19 mouse cellular contexts compared by ENCODE assay signal in the genomic region with DNA sequence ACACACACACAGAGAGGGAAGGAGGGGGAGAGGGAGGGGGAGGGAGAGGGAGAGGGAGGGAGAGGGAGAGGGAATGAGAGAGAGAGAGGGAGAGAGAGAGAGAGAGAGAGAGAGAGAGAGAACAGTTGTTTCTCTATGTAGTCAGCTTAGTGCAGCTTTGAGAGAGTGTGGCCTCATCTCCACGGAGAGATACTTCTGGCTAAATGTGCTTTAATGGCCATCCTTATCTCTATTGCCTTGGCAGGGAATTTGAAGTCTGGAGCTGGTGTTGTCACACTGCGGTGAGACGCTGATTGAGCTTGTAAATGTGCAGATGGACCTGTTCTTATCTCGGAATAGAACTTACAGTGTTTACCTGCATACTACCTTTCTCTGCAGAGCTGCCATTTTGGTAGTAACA.
DNase-seq lines count a peak whose midpoint lies in the region; ATAC-seq lines count a peak whose summit lies in the region.
"Had no signal": no experiment of that assay in that cellular context is flagged by ENCODE, and none has a peak within 500 bp of the region (broad histone marks: within the 10 kb centered on the region; RNA-seq: fewer than 3 reads in every experiment).

No protein-coding gene starts in this region.

- peaks cover 5% of the 10 kb centered on the region; the same call in 1 of the 2 replicates for H3K27me3 ChIP-seq in heart, embryonic 13.5 days (replicated peaks)
- H3K27me3 ChIP-seq in heart, embryonic 10.5 days (ENCODE audit: insufficient read depth, poor library complexity, severe bottlenecking), result no peaks in the 10 kb centered on the region
- no peaks in the 10 kb centered on the region for H3K27me3 ChIP-seq in hindbrain, embryonic 10.5 days (ENCODE audit: insufficient read depth, poor library complexity, severe bottlenecking)
- H3K27me3 ChIP-seq in hindbrain, embryonic 16.5 days (replicated peaks; ENCODE audit: control insufficient read depth, insufficient read depth, low read length), result no peaks in the 10 kb centered on the region
- H3K27me3 ChIP-seq in neural tube, embryonic 13.5 days, result no peaks in the 10 kb centered on the region
- H3K27me3 ChIP-seq: CH12.LX; embryonic facial prominence, embryonic 12.5 days; forebrain, embryonic 15.5 days; hindbrain, embryonic 13.5 days had no signal

- H3K4me3 ChIP-seq in heart, embryonic 13.5 days, result no peak overlapping the region
- no peak overlapping the region; the same call in 1 of the 2 replicates for H3K4me3 ChIP-seq in heart, embryonic 10.5 days
- H3K4me3 ChIP-seq in hindbrain, embryonic 10.5 days, result no peak overlapping the region
- H3K4me3 ChIP-seq in hindbrain, embryonic 16.5 days (ENCODE audit: low read length), result no peak overlapping the region
- no peak overlapping the region for H3K4me3 ChIP-seq in neural tube, embryonic 13.5 days
- H3K4me3 ChIP-seq: embryonic facial prominence, embryonic 12.5 days; forebrain, embryonic 15.5 days; hindbrain, embryonic 13.5 days had no signal

- no peak for ATAC-seq in heart, embryonic 13.5 days (ENCODE audit: extremely low read depth, insufficient number of reproducible peaks, low FRiP score, low TSS enrichment)
- no peak for ATAC-seq in hindbrain, embryonic 16.5 days
- ATAC-seq in neural tube, embryonic 13.5 days (ENCODE audit: low read depth), result peak; percentile 14; the same call in 1 of the 2 replicates
- ATAC-seq: activated CD4-positive, CD25-positive, alpha-beta regulatory T cell, adult 4 months; forebrain, embryonic 15.5 days; Patski had no signal

- no peaks in the 10 kb centered on the region for H3K36me3 ChIP-seq in heart, embryonic 13.5 days
- H3K36me3 ChIP-seq in heart, embryonic 10.5 days, result no peaks in the 10 kb centered on the region
- no peaks in the 10 kb centered on the region for H3K36me3 ChIP-seq in hindbrain, embryonic 10.5 days
- no peaks in the 10 kb centered on the region for H3K36me3 ChIP-seq in hindbrain, embryonic 16.5 days (ENCODE audit: control insufficient read depth, insufficient read depth, low read length)
- no peaks in the 10 kb centered on the region for H3K36me3 ChIP-seq in neural tube, embryonic 13.5 days
- H3K36me3 ChIP-seq: embryonic facial prominence, embryonic 12.5 days; forebrain, embryonic 15.5 days; hindbrain, embryonic 13.5 days had no signal

- no peaks in the 10 kb centered on the region for H3K9me3 ChIP-seq in heart, embryonic 13.5 days
- H3K9me3 ChIP-seq in heart, embryonic 10.5 days, result no peaks in the 10 kb centered on the region
- no peaks in the 10 kb centered on the region for H3K9me3 ChIP-seq in hindbrain, embryonic 10.5 days
- H3K9me3 ChIP-seq in hindbrain, embryonic 16.5 days (ENCODE audit: control insufficient read depth, low read length), result no peaks in the 10 kb centered on the region
- no peaks in the 10 kb centered on the region for H3K9me3 ChIP-seq in neural tube, embryonic 13.5 days
- H3K9me3 ChIP-seq: embryonic facial prominence, embryonic 12.5 days; forebrain, embryonic 15.5 days; hindbrain, embryonic 13.5 days had no signal

- no peak overlapping the region for H3K27ac ChIP-seq in heart, embryonic 13.5 days (replicated peaks)
- H3K27ac ChIP-seq in heart, embryonic 10.5 days, result no peak overlapping the region
- H3K27ac ChIP-seq in hindbrain, embryonic 10.5 days, result peak overlapping the region; percentile 16; the same call in 1 of the 2 replicates
- no peak overlapping the region for H3K27ac ChIP-seq in hindbrain, embryonic 16.5 days (ENCODE audit: low read depth, low read length)
- H3K27ac ChIP-seq in neural tube, embryonic 13.5 days (replicated peaks), result no peak overlapping the region
- H3K27ac ChIP-seq: embryonic facial prominence, embryonic 12.5 days; forebrain, embryonic 15.5 days; hindbrain, embryonic 13.5 days had no signal

- H3K9ac ChIP-seq in heart, embryonic 13.5 days, result no peak overlapping the region
- H3K9ac ChIP-seq in hindbrain, embryonic 16.5 days (ENCODE audit: low read depth, low read length), result no peak overlapping the region
- no peak overlapping the region for H3K9ac ChIP-seq in neural tube, embryonic 13.5 days
- H3K9ac ChIP-seq: embryonic facial prominence, embryonic 12.5 days; forebrain, embryonic 15.5 days; hindbrain, embryonic 13.5 days had no signal

- DNase-seq in heart, embryonic 10.5 days (ENCODE audit: low spot score), result no peak
- DNase-seq in hindbrain, embryonic 10.5 days (ENCODE audit: low spot score), result no peak
- no peak for DNase-seq in neural tube, embryonic 10.5 days (ENCODE audit: extremely low spot score, low spot score)
- DNase-seq in gastrocnemius, postnatal 25 days, result no peak
- DNase-seq: adrenal gland, postnatal 14 days; cerebellum, adult 11-12 months; cerebellum, adult 9-10 months; cerebellum, postnatal 25 days; heart, postnatal 4 days; kidney, adult 18-20 months had no signal

- 17% methylated on average over 4 of the region's 4 CpGs for WGBS in heart, embryonic 13.5 days
- WGBS in heart, embryonic 10.5 days, result 25% methylated on average over 4 of the region's 4 CpGs
- WGBS in hindbrain, embryonic 10.5 days, result 86% methylated on average over 4 of the region's 4 CpGs
- WGBS in hindbrain, embryonic 16.5 days, result 75% methylated on average over 4 of the region's 4 CpGs
- WGBS in neural tube, embryonic 13.5 days, result 65% methylated on average over 4 of the region's 4 CpGs

- peak overlapping the region; percentile 46 for H3K4me2 ChIP-seq in heart, embryonic 13.5 days
- H3K4me2 ChIP-seq in hindbrain, embryonic 16.5 days (ENCODE audit: low read length), result no peak overlapping the region
- H3K4me2 ChIP-seq in neural tube, embryonic 13.5 days, result no peak overlapping the region
- H3K4me2 ChIP-seq: embryonic facial prominence, embryonic 12.5 days; forebrain, embryonic 15.5 days; hindbrain, embryonic 13.5 days had no signal

- H3K4me1 ChIP-seq in heart, embryonic 13.5 days, result peaks cover 15% of the 10 kb centered on the region
- H3K4me1 ChIP-seq in heart, embryonic 10.5 days, result peaks cover 13% of the 10 kb centered on the region
- peaks cover 23% of the 10 kb centered on the region for H3K4me1 ChIP-seq in hindbrain, embryonic 10.5 days (replicated peaks)
- no peaks in the 10 kb centered on the region for H3K4me1 ChIP-seq in hindbrain, embryonic 16.5 days (ENCODE audit: control insufficient read depth, insufficient read depth, low read depth, low read length)
- peaks cover 20% of the 10 kb centered on the region for H3K4me1 ChIP-seq in neural tube, embryonic 13.5 days (replicated peaks)
- H3K4me1 ChIP-seq: embryonic facial prominence, embryonic 12.5 days had no signal
